In the genomic region with DNA sequence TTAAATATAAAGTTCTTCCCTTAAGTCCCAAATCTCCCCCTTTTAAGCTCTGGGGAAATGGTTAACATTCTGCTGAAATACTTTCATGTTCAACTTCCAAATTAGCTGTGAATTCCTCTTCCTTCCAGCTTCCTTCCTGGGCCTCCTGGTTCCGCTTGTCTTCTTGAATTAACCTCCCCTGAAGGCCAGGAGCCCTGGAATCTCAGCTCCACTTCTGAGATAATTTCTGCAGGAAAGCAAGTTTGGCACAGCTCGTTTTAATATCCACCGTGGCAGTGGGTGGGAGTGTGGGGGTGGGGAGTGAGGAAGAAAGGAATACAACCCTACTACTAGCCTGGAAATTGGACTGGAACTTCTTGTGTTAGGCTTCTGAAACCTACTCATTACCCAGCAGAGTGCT, we compare ENCODE assay signal across 13 mouse cellular contexts.
"Had no signal": no experiment of that assay in that cellular context is flagged by ENCODE, and none has a peak within 500 bp of the region (broad histone marks: within the 10 kb centered on the region; RNA-seq: fewer than 3 reads in every experiment).

No protein-coding gene starts in this region.

- H3K27ac ChIP-seq: limb, embryonic 15.5 days; liver, embryonic 12.5 days; lung, embryonic 15.5 days; midbrain, embryonic 15.5 days; neural tube, embryonic 13.5 days; stomach, embryonic 15.5 days had no signal

- H3K27me3 ChIP-seq: limb, embryonic 15.5 days; liver, embryonic 12.5 days; lung, embryonic 15.5 days; midbrain, embryonic 15.5 days; neural tube, embryonic 13.5 days; stomach, embryonic 15.5 days had no signal

- H3K4me1 ChIP-seq: liver, embryonic 12.5 days; stomach, embryonic 15.5 days had no signal

- H3K9ac ChIP-seq: limb, embryonic 15.5 days; liver, embryonic 12.5 days; lung, embryonic 15.5 days; midbrain, embryonic 15.5 days; neural tube, embryonic 13.5 days; stomach, embryonic 15.5 days had no signal

- H3K4me3 ChIP-seq: limb, embryonic 15.5 days; liver, embryonic 12.5 days; lung, embryonic 15.5 days; midbrain, embryonic 15.5 days; neural tube, embryonic 13.5 days; stomach, embryonic 15.5 days had no signal

- H3K4me2 ChIP-seq: limb, embryonic 15.5 days; liver, embryonic 12.5 days; lung, embryonic 15.5 days; midbrain, embryonic 15.5 days; neural tube, embryonic 13.5 days; stomach, embryonic 15.5 days had no signal

- H3K36me3 ChIP-seq: limb, embryonic 15.5 days; liver, embryonic 12.5 days; lung, embryonic 15.5 days; midbrain, embryonic 15.5 days; neural tube, embryonic 13.5 days; stomach, embryonic 15.5 days had no signal

- DNase-seq: kidney, adult 8-10 months; kidney, postnatal 25 days; layer of hippocampus, adult 9-11 months; layer of hippocampus, postnatal 36 days; thymus, adult 2 months; thymus, postnatal 36 days had no signal

- H3K9me3 ChIP-seq: limb, embryonic 15.5 days; liver, embryonic 12.5 days; lung, embryonic 15.5 days; midbrain, embryonic 15.5 days; neural tube, embryonic 13.5 days; stomach, embryonic 15.5 days had no signal

- ATAC-seq: intestine, postnatal 0 days; liver, embryonic 12.5 days; midbrain, embryonic 15.5 days had no signal
